Mouse (Mus musculus) intestine, postnatal 0 days (tissue): ENCODE data around the gene Sardh. TPM values are rescaled to one million over a fixed set of nuclear protein-coding genes. Genes with fewer than 3 reads are reported as not detected.

Experiments used
- ATAC-seq: fragments of 200-750 bp; cut with Nextera tagmentation; 2 replicates; pipeline ENCODE4 v1.8.0; 2017; ENCODE audit warnings: mild to moderate bottlenecking, moderate TSS enrichment, moderate library complexity
- H3K27ac ChIP-seq: fragments of 300-500 bp; sonication (generic); 2 replicates; pipeline ENCODE4 v1.5.1; 2014; ENCODE audit warnings: mild to moderate bottlenecking, low read depth, low read length, moderate library complexity
- H3K27me3 ChIP-seq: fragments of 300-500 bp; sonication (generic); replicated peaks from 2 replicates; pipeline ENCODE4 v1.6.1; 2014; ENCODE audit warnings: low read length, mixed read lengths; ENCODE audit not compliant: control insufficient read depth, insufficient read depth
- H3K36me3 ChIP-seq: fragments of 300-500 bp; sonication (generic); 2 replicates; pipeline ENCODE4 v1.6.1; 2014; ENCODE audit warnings: mild to moderate bottlenecking, moderate library complexity; ENCODE audit not compliant: control insufficient read depth, insufficient read depth
- H3K4me1 ChIP-seq: fragments of 300-500 bp; sonication (generic); replicated peaks from 2 replicates; pipeline ENCODE4 v1.6.1; 2014; ENCODE audit warnings: antibody characterized with exemption, low read length, mixed read lengths; ENCODE audit not compliant: control insufficient read depth, insufficient read depth
- H3K4me2 ChIP-seq: fragments of 300-500 bp; sonication (generic); replicated peaks from 2 replicates; pipeline ENCODE4 v1.6.1; 2014; ENCODE audit warnings: low read depth, mild to moderate bottlenecking, moderate library complexity
- H3K4me3 ChIP-seq: fragments of 300-500 bp; sonication (generic); 2 replicates; pipeline ENCODE4 v1.5.1; 2014; ENCODE audit warnings: low read depth, low read length
- H3K9ac ChIP-seq: fragments of 300-500 bp; sonication (generic); 2 replicates; pipeline ENCODE4 v1.6.1; 2014; ENCODE audit warnings: mild to moderate bottlenecking, low read depth, low read length
- H3K9me3 ChIP-seq: fragments of 300-500 bp; sonication (generic); 2 replicates; pipeline ENCODE4 v1.6.1; 2016; ENCODE audit warnings: mixed run types; ENCODE audit not compliant: control insufficient read depth
- CTCF ChIP-seq: sonication (generic); IDR thresholded peaks from 2 replicates; pipeline ENCODE4 v1.5.1; 2016; ENCODE audit warnings: low read depth, mild to moderate bottlenecking, control low read depth, antibody characterized with exemption, moderate library complexity
- WGBS: fragments of 180-500 bp; shearing (Covaris S2); extraction: QIAGEN DNeasy Blood & Tissue Kit; methylation state at CpG from one replicate; pipeline ENCODE4 v1.1.7; 2014; 5-methylcytosine and 5-hydroxymethylcytosine counted together
- polyA plus RNA-seq: library from polyadenylated mRNA; unstranded; fragments of >200 nt; fragmentation: Nextera tagmentation; extraction: Ambion mirVana; gene quantifications from 2 replicates; pipeline ENCODE4 v1.2.1, GENCODE M21; 2015

The Sardh gene
- polyA plus RNA-seq, 1 experiment from 2014 or later, result 3.1 TPM

GRCm38 (mm10) chr2:27251434-27251833 lies 3.3 kb upstream of the Sardh start:
- no peaks in the 10 kb centered on the region for H3K36me3 ChIP-seq
- H3K4me1 ChIP-seq, result peaks cover 6% of the 10 kb centered on the region; the same call in 1 of the 2 replicates
- H3K27me3 ChIP-seq, result no peaks in the 10 kb centered on the region
- no peak for ATAC-seq
- peak; percentile 40 for TF ChIP-seq CTCF
- H3K9me3 ChIP-seq, result no peaks in the 10 kb centered on the region
- H3K9ac ChIP-seq, result no peak overlapping the region
- H3K4me2 ChIP-seq, result no peak overlapping the region
- no peak overlapping the region for H3K27ac ChIP-seq
- H3K4me3 ChIP-seq, result no peak overlapping the region

- TF ChIP-seq CTCF, result no peak
- H3K9me3 ChIP-seq, result no peaks in the 10 kb centered on the region
- 0 out of 2 replicates have a peak overlapping the region, but pooled peaks have one; percentile 15 for H3K27ac ChIP-seq
- no peaks in the 10 kb centered on the region for H3K36me3 ChIP-seq
- no peaks in the 10 kb centered on the region for H3K27me3 ChIP-seq
- no peak overlapping the region for H3K9ac ChIP-seq
- no peak for ATAC-seq
- H3K4me2 ChIP-seq, result no peak overlapping the region
- no peak overlapping the region for H3K4me3 ChIP-seq
- 54% methylated on average over 2 of the region's 2 CpGs for whole genome bisulfite sequencing
- peaks cover 6% of the 10 kb centered on the region; the same call in 1 of the 2 replicates for H3K4me1 ChIP-seq
Observed at GRCm38 (mm10) chr2:27247487-27247863, 662 bp downstream of the Sardh start.

- Histone ChIP-seq H3K9me3 (no peaks in the 10 kb centered on the region), H3K4me1 (peaks cover 6% of the 10 kb centered on the region; the same call in 1 of the 2 replicates), H3K27me3 (no peaks in the 10 kb centered on the region), H3K4me3 (no peak overlapping the region), H3K9ac (no peak overlapping the region), H3K36me3 (no peaks in the 10 kb centered on the region), H3K27ac (no peak overlapping the region), H3K4me2 (peak overlapping the region; percentile 28)
- 22% methylated on average over 7 of the region's 7 CpGs for WGBS
- ATAC-seq, result peak; percentile 72
- no peak for TF ChIP-seq CTCF
Observed at GRCm38 (mm10) chr2:27246712-27247486, 1.2 kb downstream of the Sardh start.

- H3K36me3 ChIP-seq, result no peaks in the 10 kb centered on the region
- H3K27ac ChIP-seq, result no peak overlapping the region
- no peak for ATAC-seq
- H3K27me3 ChIP-seq, result no peaks in the 10 kb centered on the region
- H3K4me2 ChIP-seq, result no peak overlapping the region
- no peak overlapping the region for H3K9ac ChIP-seq
- no peak for TF ChIP-seq CTCF
- H3K9me3 ChIP-seq, result no peaks in the 10 kb centered on the region
- H3K4me1 ChIP-seq, result peaks cover 6% of the 10 kb centered on the region; the same call in 1 of the 2 replicates
- 65% methylated on average over 7 of the region's 7 CpGs for WGBS
- H3K4me3 ChIP-seq, result no peak overlapping the region
Observed at GRCm38 (mm10) chr2:27245947-27246346, 2.2 kb downstream of the Sardh start.

- WGBS, result 29% methylated on average over 4 of the region's 4 CpGs
- H3K4me1 ChIP-seq, result no peaks in the 10 kb centered on the region
- no peak overlapping the region for H3K27ac ChIP-seq
- H3K4me3 ChIP-seq, result no peak overlapping the region
- H3K4me2 ChIP-seq, result no peak overlapping the region
- H3K9me3 ChIP-seq, result no peaks in the 10 kb centered on the region
- no peaks in the 10 kb centered on the region for H3K27me3 ChIP-seq
- ATAC-seq, result no peak
- no peak overlapping the region for H3K9ac ChIP-seq
- TF ChIP-seq CTCF, result peak; percentile 97
- no peaks in the 10 kb centered on the region for H3K36me3 ChIP-seq
Observed at GRCm38 (mm10) chr2:27237342-27237741, 10.8 kb downstream of the Sardh start.

- WGBS, result 15% methylated on average over 3 of the region's 3 CpGs
- no peak for ATAC-seq
- H3K36me3 ChIP-seq, result no peaks in the 10 kb centered on the region
- no peaks in the 10 kb centered on the region for H3K4me1 ChIP-seq
- peak; percentile 80 for TF ChIP-seq CTCF
- H3K4me2 ChIP-seq, result no peak overlapping the region
- no peak overlapping the region for H3K4me3 ChIP-seq
- H3K9me3 ChIP-seq, result no peaks in the 10 kb centered on the region
- H3K27ac ChIP-seq, result no peak overlapping the region
- no peak overlapping the region for H3K9ac ChIP-seq
- H3K27me3 ChIP-seq, result no peaks in the 10 kb centered on the region
Observed at GRCm38 (mm10) chr2:27235729-27236128, 12.4 kb downstream of the Sardh start.
